Mouse (Mus musculus): Measurements from ENCODE around the gene Gab1.
A peak's percentile ranks its signal among the peaks of the same experiment; 100 is the strongest.

Gab1 gene

DNA sequence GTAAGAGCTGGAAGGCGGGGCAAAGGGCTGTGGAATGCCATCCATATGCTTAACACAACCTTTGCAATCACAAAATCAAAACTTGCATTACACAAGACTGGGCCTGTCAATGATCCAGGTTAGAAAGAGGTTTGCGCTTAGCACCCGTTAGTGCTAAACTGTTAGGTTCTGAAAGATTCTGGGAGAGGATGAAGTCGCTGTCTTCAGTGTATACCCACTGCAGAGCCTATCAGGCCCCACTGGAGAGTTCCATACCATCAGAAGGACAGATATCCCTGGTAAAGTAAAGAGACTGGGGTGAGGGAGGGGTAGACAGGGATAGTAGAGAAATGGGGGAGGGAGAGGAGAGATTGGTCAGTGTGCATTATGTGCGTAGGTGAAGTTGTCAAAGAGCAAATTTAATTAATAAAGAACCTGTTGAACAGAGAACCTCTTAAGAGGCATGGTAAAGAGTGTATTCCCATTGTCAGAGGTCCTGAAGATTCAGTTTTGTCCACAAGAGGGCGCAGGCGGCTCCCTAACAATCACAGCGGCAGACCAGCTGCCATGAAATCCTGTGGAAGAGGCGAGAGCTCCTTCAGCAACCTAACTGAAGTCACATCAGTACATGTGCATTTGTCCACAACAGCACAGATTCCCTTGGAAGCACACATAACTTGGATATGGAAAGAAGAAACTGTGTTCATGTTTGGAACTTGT is 127.2 kb downstream of the Gab1 start:
- DNase-seq (ENCODE audit: extremely low spot score, low spot score) = peak; percentile 89

DNA sequence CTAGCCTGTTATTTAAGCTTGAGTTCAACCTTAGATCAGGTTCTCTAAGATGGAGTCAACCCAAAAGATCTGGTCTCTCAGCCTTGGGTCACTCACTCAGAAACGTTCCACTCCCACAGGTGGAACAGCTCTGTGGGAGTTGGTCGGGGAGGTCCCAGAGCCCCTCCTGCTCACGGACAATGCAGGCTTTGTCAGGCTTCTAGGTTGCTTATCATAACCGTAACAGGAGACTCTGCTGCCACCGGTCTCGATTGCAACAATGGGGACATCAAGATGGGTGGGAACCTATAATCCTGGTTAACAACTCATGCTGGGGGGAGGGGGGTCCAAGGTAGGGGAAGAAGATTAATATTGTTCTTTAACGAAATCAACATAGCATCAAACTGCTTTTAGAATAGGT is 127.9 kb downstream of the Gab1 start:
- no peak for DNase-seq (ENCODE audit: extremely low spot score, low spot score)

DNA sequence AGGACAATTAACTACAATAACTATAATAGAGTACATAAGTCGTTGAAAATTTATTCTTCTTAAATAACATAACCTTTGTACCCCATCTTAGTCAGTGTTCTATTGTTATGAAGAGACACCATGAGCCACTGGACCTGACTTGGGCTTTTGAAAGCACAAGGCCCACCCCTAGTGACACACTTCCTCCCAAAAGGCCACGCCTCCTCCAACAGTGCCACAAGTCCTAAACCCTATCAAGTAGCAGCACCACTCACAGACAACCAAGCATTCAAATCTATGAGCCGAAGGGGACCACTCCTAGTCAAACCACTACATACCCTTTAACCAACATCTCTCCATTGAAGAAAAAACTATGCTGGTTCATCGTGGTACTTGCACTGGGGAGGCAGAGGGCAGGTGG is 131.2 kb downstream of the Gab1 start:
- no peak for DNase-seq (ENCODE audit: extremely low spot score, low spot score)

- no peak for DNase-seq (ENCODE audit: extremely low spot score, low spot score)
Measured at GRCm38 (mm10) chr8:80739932-80740331, 140.4 kb downstream of the Gab1 start.

DNA sequence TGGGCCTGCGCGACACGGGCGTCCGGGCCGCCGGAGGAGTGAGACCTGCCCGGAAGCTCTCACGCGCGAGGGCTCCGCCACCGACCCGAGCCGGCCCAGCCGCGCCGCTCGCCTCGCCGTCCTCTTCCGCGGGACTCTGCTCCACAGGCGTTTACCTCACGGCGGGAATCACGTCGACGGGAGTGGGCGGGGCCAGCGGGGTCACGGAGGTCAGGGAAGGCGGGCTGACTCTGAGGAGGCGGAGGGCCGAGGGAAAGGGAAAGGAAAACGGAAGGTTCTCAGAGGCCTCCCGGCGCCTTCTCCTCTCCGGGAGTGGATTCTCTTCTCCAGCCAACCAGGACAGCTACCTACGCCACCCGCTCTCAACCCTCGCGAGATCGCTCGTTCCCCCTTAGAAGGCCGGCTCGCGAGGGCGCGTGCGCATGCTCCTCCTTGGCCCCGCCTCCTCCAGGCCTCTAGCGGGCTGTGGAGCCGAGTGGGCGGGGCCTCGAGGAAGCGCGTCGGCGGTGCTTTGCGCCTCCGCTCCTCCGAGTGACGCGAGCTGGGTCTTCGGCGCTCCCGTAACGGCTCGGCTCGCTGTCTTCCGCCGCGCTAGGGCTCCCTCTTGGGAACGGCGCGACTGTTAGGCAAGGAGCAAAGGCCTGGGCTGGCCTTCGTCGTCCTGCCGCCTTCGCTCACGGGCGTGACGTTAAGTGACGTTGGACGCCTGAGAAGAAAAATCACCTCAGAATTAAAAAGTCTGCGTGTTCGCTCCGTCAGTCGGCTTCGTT is 141.0 kb downstream of the Gab1 start, which contains the start of gene Smarca5:
Gene Smarca5, minus strand, starts transcription at position 343 of the 770 bp plus-strand sequence.
- peak; percentile 83 for DNase-seq (ENCODE audit: extremely low spot score, low spot score)

DNA sequence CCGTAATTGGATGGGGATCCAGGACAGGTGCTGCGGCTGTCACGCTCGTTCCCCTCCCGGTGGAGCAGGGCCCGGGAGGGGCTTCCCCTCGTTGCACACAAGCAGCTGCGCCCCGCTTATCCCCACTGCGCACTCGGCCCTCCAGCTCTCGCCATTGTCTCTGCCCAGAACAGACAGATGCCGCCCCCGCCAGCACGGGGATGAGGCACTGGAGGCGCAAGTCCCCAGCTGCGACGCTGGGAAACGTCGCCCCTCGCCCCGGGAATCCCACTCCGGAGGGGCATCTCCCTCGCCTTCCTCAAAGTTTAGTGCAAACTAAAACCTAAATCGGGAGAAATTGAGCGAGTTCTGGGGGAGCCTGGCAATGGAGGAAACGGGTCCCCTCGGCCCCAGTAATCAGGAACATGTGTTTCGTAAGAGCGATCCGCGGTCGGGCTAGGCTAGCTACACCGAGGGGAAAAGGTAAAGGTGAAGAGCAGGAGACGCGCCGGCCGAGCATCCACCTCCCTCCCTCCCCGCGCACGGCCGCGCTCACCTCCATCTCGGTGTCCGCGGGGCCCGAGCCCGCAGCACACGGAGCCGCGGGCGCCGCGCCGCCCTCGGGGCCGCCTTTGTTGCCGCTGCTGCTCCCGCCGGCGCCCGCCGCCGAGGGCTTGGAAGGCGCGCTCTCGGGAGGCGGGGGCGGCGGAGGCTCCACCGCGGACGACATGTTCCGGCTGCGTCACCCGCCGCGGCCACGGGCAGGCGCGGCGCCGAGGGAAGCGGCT is 141.7 kb downstream of the Gab1 start:
- DNase-seq (ENCODE audit: extremely low spot score, low spot score) = peak; percentile 74

- no peak for DNase-seq (ENCODE audit: extremely low spot score, low spot score)
Measured at GRCm38 (mm10) chr8:80738046-80738387, 142.3 kb downstream of the Gab1 start.

DNA sequence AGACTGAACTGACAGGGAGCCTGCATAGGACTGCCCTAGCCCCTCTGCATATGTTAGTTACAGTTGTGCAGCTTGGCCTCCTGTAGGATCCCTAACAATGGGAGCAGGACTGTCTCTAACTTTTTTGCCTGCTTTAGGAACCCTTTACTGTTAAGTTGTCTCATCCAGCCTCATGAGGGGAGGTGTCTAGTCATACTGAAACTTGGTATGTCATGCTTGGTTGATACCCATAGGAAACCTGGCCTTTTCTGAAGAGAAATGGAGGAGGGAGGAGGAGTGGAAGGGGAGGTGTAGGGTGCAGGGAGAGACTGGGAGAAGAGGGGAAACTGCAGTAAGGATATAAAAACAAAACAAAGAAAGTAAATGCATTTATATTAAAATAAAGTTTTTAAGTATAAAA is 148.0 kb downstream of the Gab1 start:
- DNase-seq (ENCODE audit: extremely low spot score, low spot score) = no peak

GRCm38 (mm10) chr8:80714461-80714860 is 165.9 kb downstream of the Gab1 start:
- DNase-seq (ENCODE audit: extremely low spot score, low spot score) = no peak

All from neural tube, embryonic 10.5 days (tissue).